ENCODE assay signal across 8 mouse cellular contexts in the genomic region with DNA sequence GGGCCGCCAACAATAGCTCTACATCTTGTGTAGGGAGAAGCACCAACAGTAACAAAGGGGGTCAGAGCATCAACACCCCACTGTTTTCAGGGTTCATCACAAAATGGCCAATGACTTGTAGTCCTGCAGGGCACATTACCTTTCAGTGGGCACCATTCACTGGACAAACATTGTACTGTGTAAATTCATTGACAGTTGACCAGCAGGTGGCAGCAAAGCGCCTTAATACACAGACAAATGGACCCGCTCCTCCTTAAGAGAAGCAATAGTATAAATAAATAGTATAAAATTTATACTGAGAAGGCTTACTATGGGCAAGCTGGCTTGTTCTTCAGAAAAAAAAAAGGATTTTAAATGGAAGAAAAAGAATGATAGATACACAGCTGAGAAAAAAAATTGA. TPM values are rescaled to one million over a fixed set of nuclear protein-coding genes. Genes with fewer than 3 reads are reported as not detected.
DNase-seq lines count a peak whose midpoint lies in the region; ATAC-seq and TF ChIP-seq lines count a peak whose summit lies in the region.

No protein-coding gene starts in this region.

- 51% methylated on average over 3 of the region's 3 CpGs for WGBS in lung, adult 2 months

- no peak overlapping the region for H3K4me3 ChIP-seq in lung, adult 2 months (replicated peaks; ENCODE audit: extremely low read depth, low read depth, low read length)

- intact Hi-C loops in heart, postnatal 10 days (cut with DNase I), result no loop called here

- TF ChIP-seq POLR2A in lung, adult 2 months (IDR thresholded peaks at IDR 0.05; ENCODE audit: borderline replicate concordance, extremely low read depth, low read depth, low read length), result no peak

- peak; percentile 38 for TF ChIP-seq CTCF in lung, adult 2 months (IDR thresholded peaks at IDR 0.05; ENCODE audit: insufficient read depth, low read length)

- ATAC-seq in frontal cortex, adult (ENCODE audit: low TSS enrichment), result no peak; the same call in 1 of the 2 replicates

- peak; percentile 46 to 54 for DNase-seq in frontal cortex, postnatal 36 days (ENCODE audit: low spot score in 2 of 2)
- peak; percentile 64 to 71 for DNase-seq in right cerebral cortex, adult 2 months (ENCODE audit: low spot score in 2 of 2)
- no peak for DNase-seq in right cerebral cortex, adult 18-20 months
- peak; percentile 76 for DNase-seq in c-Kit-positive CD71-positive TER-119-positive erythroid progenitor cells, embryonic 14.5 days (ENCODE audit: low spot score)
- DNase-seq in heart, postnatal 10 days, result peak; percentile 55 to 78
- peak; percentile 58 for DNase-seq in lung, adult 2 months
- peak; percentile 52 to 85 for DNase-seq in spleen, postnatal 10 days (ENCODE audit: low spot score in 2 of 2)

- no peaks in the 10 kb centered on the region for H3K4me1 ChIP-seq in lung, adult 2 months (ENCODE audit: control insufficient read depth, insufficient read depth, low read length)

RNA-seq across cellular contexts. Expression of gene Ncoa6, which starts 8.3 kb away (rescaled TPM):
- 10 to 100 TPM; 40.5 to 40.7 TPM for total RNA-seq in heart, postnatal 10 days (2021)
- polyA plus RNA-seq in lung, adult 2 months (2012; rRNA removed), result 20.0 and 23.2 TPM in 2 replicates

RNA-seq across cellular contexts. Expression of gene Acss2, which starts 35.7 kb away (rescaled TPM):
- total RNA-seq in heart, postnatal 10 days (2021), result 10 to 100 TPM; 26.8 to 27.8 TPM
- polyA plus RNA-seq in lung, adult 2 months (2012; rRNA removed), result 29.7 and 52.6 TPM in 2 replicates

RNA-seq across cellular contexts. Expression of gene Ggt7, which starts 36.0 kb away (rescaled TPM):
- total RNA-seq in heart, postnatal 10 days (2021), result 1 to 10 TPM in 1 of 2 experiments, under 1 TPM in 1; 0.98 to 1.8 TPM
- polyA plus RNA-seq in lung, adult 2 months (2012; rRNA removed), result 8.0 and 8.3 TPM in 2 replicates
